Mouse (Mus musculus): Measurements from ENCODE around the gene Rai1. TPM values are rescaled to one million over a fixed set of nuclear protein-coding genes. Genes with fewer than 3 reads are reported as not detected.
A peak's percentile ranks its signal among the peaks of the same experiment; 100 is the strongest.

Gene Rai1
- polyA plus RNA-seq, 1 experiment from 2014 or later = 18.2 TPM

DNA sequence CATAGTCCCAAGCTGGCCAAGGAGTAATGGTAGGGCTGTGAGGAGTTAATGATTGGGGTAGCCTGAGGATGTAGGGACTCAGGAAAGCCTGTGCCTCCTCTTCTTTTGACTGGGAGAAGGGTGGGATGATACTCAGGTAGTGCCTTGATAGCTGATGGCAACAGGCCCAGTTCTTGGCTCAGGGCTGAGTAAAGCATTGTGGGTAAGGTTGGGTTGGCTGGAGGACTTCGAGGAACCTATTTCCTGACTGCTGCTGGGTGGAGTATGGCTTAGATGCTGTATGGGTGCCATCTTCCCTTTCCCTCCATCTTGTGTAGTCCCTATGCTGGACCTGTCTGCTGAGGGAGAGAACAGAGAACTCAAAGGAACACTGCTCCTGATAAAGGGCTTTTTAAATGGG, 47.5 kb downstream of the Rai1 start:
- Histone ChIP-seq H3K36me3 (peaks cover 68% of the 10 kb centered on the region), H3K4me2 (no peak overlapping the region), H3K9me3 (no peaks in the 10 kb centered on the region), H3K27ac (replicated peaks) (no peak overlapping the region), H3K9ac (no peak overlapping the region), H3K27me3 (replicated peaks) (no peaks in the 10 kb centered on the region), H3K4me3 (no peak overlapping the region), H3K4me1 (peaks cover 46% of the 10 kb centered on the region)
- 68% methylated on average over 1 of the region's 1 CpGs for WGBS
- no peak for ATAC-seq (ENCODE audit: extremely low read depth, insufficient number of reproducible peaks, low FRiP score, low TSS enrichment)

GRCm38 (mm10) chr11:60153936-60154335, 49.1 kb downstream of the Rai1 start:
- Histone ChIP-seq H3K4me1 (peaks cover 42% of the 10 kb centered on the region), H3K4me3 (no peak overlapping the region), H3K9ac (no peak overlapping the region), H3K27ac (replicated peaks) (no peak overlapping the region), H3K27me3 (replicated peaks) (no peaks in the 10 kb centered on the region), H3K9me3 (no peaks in the 10 kb centered on the region), H3K4me2 (no peak overlapping the region), H3K36me3 (peaks cover 73% of the 10 kb centered on the region)
- ATAC-seq (ENCODE audit: extremely low read depth, insufficient number of reproducible peaks, low FRiP score, low TSS enrichment) = no peak
- WGBS = 88% methylated on average over 3 of the region's 3 CpGs

GRCm38 (mm10) chr11:60155690-60156089, 50.9 kb downstream of the Rai1 start:
- H3K4me2 ChIP-seq = no peak overlapping the region
- H3K4me1 ChIP-seq = peaks cover 42% of the 10 kb centered on the region
- no peak overlapping the region for H3K9ac ChIP-seq
- no peak for ATAC-seq (ENCODE audit: extremely low read depth, insufficient number of reproducible peaks, low FRiP score, low TSS enrichment)
- no peaks in the 10 kb centered on the region for H3K27me3 ChIP-seq (replicated peaks)
- no peak overlapping the region for H3K4me3 ChIP-seq
- H3K27ac ChIP-seq (replicated peaks) = no peak overlapping the region
- no peaks in the 10 kb centered on the region for H3K9me3 ChIP-seq
- 88% methylated on average over 5 of the region's 5 CpGs for WGBS
- peaks cover 70% of the 10 kb centered on the region for H3K36me3 ChIP-seq

DNA sequence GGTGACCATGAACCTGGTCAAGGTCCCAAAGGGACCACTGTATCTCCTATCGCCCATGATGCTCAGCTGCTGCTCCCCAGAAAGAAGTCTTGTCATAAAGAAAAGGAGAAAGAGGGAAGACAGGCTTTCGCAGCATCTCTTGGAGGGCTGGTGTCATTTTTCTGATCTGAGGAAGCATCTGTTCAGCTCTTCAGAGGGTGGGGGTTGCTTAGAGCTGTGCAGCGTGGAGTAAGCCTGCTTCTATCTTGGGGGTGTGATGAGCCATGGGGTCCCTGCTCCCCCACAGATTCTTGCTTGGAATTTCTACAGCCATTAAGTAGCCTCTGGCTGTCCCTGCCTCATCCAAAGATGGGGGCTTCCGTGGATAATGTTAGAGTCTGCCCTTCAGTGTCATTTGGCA, 53.5 kb downstream of the Rai1 start:
- ATAC-seq (ENCODE audit: extremely low read depth, insufficient number of reproducible peaks, low FRiP score, low TSS enrichment) = no peak
- peaks cover 63% of the 10 kb centered on the region for H3K36me3 ChIP-seq
- no peaks in the 10 kb centered on the region for H3K9me3 ChIP-seq
- 86% methylated on average over 4 of the region's 4 CpGs for WGBS
- H3K9ac ChIP-seq = no peak overlapping the region
- H3K4me1 ChIP-seq = peaks cover 59% of the 10 kb centered on the region
- H3K4me3 ChIP-seq = no peak overlapping the region
- H3K27ac ChIP-seq (replicated peaks) = no peak overlapping the region
- no peak overlapping the region for H3K4me2 ChIP-seq
- H3K27me3 ChIP-seq (replicated peaks) = no peaks in the 10 kb centered on the region

DNA sequence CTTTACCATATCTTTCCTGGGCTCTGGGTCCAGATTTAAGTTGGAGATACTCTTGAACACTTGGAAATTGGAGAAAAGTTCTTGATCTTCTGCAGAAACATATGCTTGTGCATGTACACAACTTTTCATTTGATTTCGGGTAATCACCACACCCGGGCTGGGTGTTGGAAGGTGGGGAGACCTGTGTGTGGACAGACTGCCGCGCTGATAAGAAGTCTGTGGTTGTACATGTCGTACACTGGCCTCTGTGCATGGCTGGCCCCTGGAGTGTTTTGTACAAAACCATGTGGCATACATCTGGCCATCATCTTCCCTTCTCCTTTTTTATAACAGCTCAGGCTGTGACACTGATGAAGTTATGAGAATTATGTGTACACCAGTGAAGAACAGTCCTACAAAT, 55.1 kb downstream of the Rai1 start:
- H3K4me2 ChIP-seq = no peak overlapping the region
- no peak for ATAC-seq (ENCODE audit: extremely low read depth, insufficient number of reproducible peaks, low FRiP score, low TSS enrichment)
- H3K27ac ChIP-seq (replicated peaks) = no peak overlapping the region
- H3K4me3 ChIP-seq = no peak overlapping the region
- H3K27me3 ChIP-seq (replicated peaks) = no peaks in the 10 kb centered on the region
- H3K9ac ChIP-seq = peak overlapping the region; percentile 1; the same call in 1 of the 2 replicates
- WGBS = 61% methylated on average over 5 of the region's 5 CpGs
- no peaks in the 10 kb centered on the region for H3K9me3 ChIP-seq
- H3K4me1 ChIP-seq = peaks cover 72% of the 10 kb centered on the region
- H3K36me3 ChIP-seq = peaks cover 48% of the 10 kb centered on the region

DNA sequence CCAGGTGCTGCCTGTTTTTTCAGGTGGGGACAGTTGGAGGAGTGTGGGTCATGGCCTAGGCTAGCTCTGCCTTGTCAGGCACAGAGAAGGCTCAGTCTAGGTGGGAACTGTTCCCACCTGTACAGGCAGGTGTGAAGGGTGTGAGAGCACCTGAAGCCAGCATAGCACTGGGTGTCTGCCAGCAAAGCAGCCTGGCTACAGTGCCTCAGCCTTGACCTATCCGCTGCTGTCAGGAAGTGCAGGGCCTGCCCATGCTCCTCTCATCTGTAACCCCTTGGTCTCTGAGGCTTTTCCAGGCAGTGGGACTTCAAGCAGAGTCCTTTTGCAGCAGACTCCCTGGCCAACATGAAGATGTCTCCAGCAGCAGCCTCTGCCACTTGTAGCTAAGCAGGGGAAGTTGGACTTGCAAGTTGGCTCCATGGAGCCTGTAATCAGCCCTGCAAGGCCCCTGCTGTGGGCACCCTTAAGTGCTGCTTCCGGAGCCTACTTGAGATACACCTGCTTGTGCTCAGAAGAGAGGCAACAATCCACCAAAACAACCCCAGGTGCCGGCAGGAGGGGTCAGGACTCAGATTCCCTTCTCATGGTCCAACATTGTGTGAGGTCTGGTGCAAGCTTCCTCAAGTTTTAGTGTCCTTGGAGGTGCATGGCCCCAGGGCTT, 55.8 kb downstream of the Rai1 start:
- Histone ChIP-seq H3K4me1 (peaks cover 76% of the 10 kb centered on the region), H3K9me3 (no peaks in the 10 kb centered on the region), H3K9ac (peak overlapping the region; percentile 6; the same call in 1 of the 2 replicates), H3K27ac (replicated peaks) (0 out of 2 replicates have a peak overlapping the region, but pooled peaks have one; percentile 9), H3K4me3 (no peak overlapping the region), H3K36me3 (peaks cover 43% of the 10 kb centered on the region), H3K27me3 (replicated peaks) (no peaks in the 10 kb centered on the region), H3K4me2 (no peak overlapping the region)
- no peak for ATAC-seq (ENCODE audit: extremely low read depth, insufficient number of reproducible peaks, low FRiP score, low TSS enrichment)
- 64% methylated on average over 3 of the region's 3 CpGs for WGBS

- Histone ChIP-seq H3K4me2 (no peak overlapping the region), H3K4me1 (peaks cover 83% of the 10 kb centered on the region), H3K9me3 (no peaks in the 10 kb centered on the region), H3K9ac (peak overlapping the region; percentile 20; the same call in 1 of the 2 replicates), H3K4me3 (no peak overlapping the region), H3K27ac (replicated peaks) (0 out of 2 replicates have a peak overlapping the region, but pooled peaks have one; percentile 9), H3K36me3 (peaks cover 36% of the 10 kb centered on the region), H3K27me3 (replicated peaks) (no peaks in the 10 kb centered on the region)
- ATAC-seq (ENCODE audit: extremely low read depth, insufficient number of reproducible peaks, low FRiP score, low TSS enrichment) = no peak
- WGBS = 73% methylated on average over 9 of the region's 9 CpGs
Observed at GRCm38 (mm10) chr11:60161146-60161874, 56.5 kb downstream of the Rai1 start.

DNA sequence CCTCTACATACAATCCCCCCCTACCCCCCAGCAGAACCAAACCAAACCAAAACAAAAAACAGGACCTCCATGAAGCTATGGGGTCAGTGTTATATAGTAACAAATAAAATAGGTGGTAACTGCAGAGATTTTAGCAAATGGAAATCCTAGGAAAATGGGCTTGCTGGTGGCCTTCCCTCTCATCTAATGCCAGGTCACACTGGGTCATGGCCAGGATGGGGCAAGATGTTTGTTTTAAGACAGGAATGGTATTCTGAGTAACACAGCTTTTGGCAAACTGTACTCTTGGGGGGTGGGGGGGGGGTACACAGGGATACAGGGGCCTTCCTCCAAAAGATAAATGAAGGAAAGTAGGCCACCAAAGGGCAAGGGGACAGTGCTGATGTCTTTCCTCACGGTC, 57.7 kb downstream of the Rai1 start:
- Histone ChIP-seq H3K4me3 (no peak overlapping the region), H3K9ac (no peak overlapping the region), H3K4me1 (peaks cover 91% of the 10 kb centered on the region), H3K27me3 (replicated peaks) (no peaks in the 10 kb centered on the region), H3K4me2 (no peak overlapping the region), H3K36me3 (peaks cover 25% of the 10 kb centered on the region), H3K27ac (replicated peaks) (no peak overlapping the region), H3K9me3 (no peaks in the 10 kb centered on the region)
- WGBS = 78% methylated on average over 1 of the region's 1 CpGs
- ATAC-seq (ENCODE audit: extremely low read depth, insufficient number of reproducible peaks, low FRiP score, low TSS enrichment) = no peak

DNA sequence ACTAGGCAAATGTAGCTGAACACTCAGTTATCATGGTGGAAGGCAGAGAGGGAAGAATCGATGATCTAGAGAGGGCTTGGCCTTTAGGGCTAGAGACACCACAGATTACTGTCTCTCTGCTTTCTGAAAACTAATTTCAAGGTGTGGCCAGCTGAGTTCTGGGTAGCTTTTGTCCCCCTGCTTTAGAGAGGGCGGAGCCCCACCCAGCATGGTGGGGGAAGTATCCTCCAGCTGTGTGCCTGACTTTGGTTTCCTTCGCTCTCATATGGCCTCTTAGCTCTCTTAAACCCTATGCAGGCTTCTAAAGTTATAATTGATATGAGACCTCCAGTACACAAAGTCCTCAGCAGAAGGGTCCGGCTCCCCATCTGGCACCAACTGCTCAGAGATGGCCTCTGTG, 58.5 kb downstream of the Rai1 start:
- H3K4me3 ChIP-seq = no peak overlapping the region
- no peaks in the 10 kb centered on the region for H3K27me3 ChIP-seq (replicated peaks)
- H3K9me3 ChIP-seq = no peaks in the 10 kb centered on the region
- ATAC-seq (ENCODE audit: extremely low read depth, insufficient number of reproducible peaks, low FRiP score, low TSS enrichment) = no peak
- H3K36me3 ChIP-seq = peaks cover 21% of the 10 kb centered on the region
- WGBS = 85% methylated on average over 4 of the region's 4 CpGs
- H3K27ac ChIP-seq (replicated peaks) = 0 out of 2 replicates have a peak overlapping the region, but pooled peaks have one; percentile 21
- peaks cover 93% of the 10 kb centered on the region for H3K4me1 ChIP-seq
- no peak overlapping the region for H3K4me2 ChIP-seq
- H3K9ac ChIP-seq = no peak overlapping the region

GRCm38 (mm10) chr11:60164450-60164849, 59.6 kb downstream of the Rai1 start:
- no peaks in the 10 kb centered on the region for H3K27me3 ChIP-seq (replicated peaks)
- 56% methylated on average over 6 of the region's 6 CpGs for WGBS
- peaks cover 12% of the 10 kb centered on the region for H3K36me3 ChIP-seq
- H3K9ac ChIP-seq = no peak overlapping the region
- no peak overlapping the region for H3K4me2 ChIP-seq
- H3K27ac ChIP-seq (replicated peaks) = peak overlapping the region; percentile 21
- no peak for ATAC-seq (ENCODE audit: extremely low read depth, insufficient number of reproducible peaks, low FRiP score, low TSS enrichment)
- no peaks in the 10 kb centered on the region for H3K9me3 ChIP-seq
- no peak overlapping the region for H3K4me3 ChIP-seq
- H3K4me1 ChIP-seq = peaks cover 93% of the 10 kb centered on the region

GRCm38 (mm10) chr11:60165076-60165475, 60.3 kb downstream of the Rai1 start:
- WGBS = 53% methylated on average over 5 of the region's 5 CpGs
- peaks cover 10% of the 10 kb centered on the region for H3K36me3 ChIP-seq
- no peaks in the 10 kb centered on the region for H3K9me3 ChIP-seq
- H3K27me3 ChIP-seq (replicated peaks) = no peaks in the 10 kb centered on the region
- H3K4me2 ChIP-seq = no peak overlapping the region
- no peak overlapping the region for H3K27ac ChIP-seq (replicated peaks)
- no peak overlapping the region for H3K4me3 ChIP-seq
- no peak for ATAC-seq (ENCODE audit: extremely low read depth, insufficient number of reproducible peaks, low FRiP score, low TSS enrichment)
- no peak overlapping the region for H3K9ac ChIP-seq
- peaks cover 93% of the 10 kb centered on the region for H3K4me1 ChIP-seq
